Mouse (Mus musculus) bone marrow macrophage, adult 2 months (primary cell): ENCODE results near the gene Sned1.

ENCODE experiments used
- CTCF ChIP-seq: IDR thresholded peaks from 2 replicates; pipeline ENCODE4 v1.5.1; 2012; ENCODE audit warnings: low read depth, mild to moderate bottlenecking, low read length, moderate library complexity
- POLR2A ChIP-seq: IDR thresholded peaks from 2 replicates; pipeline ENCODE4 v1.6.1; 2012; ENCODE audit warnings: mild to moderate bottlenecking, low read depth, low read length, borderline replicate concordance

DNA sequence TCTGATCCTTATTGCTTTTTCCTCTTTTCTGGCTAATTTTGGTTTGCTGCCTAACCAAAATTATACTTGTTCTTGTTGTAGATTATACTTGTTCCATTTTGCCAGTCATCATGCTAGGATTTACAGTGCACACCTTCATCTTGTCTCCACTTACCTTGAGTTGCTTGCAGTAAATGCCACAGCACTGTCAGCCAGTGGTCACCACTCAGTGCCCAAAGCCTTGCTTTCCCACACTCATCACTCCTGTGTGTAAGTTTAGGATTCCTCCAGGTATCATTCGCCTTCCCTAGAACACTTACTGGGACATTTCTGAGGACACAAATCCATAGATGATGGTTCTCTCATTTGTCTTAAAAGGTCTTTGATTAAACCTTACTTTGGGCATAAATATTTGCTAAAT lies 56.0 kb downstream of the Sned1 start:
- no peak for TF ChIP-seq CTCF
- TF ChIP-seq POLR2A, result no peak
